Mouse (Mus musculus): Measurements from ENCODE around the gene Mcur1.

Mcur1 gene

DNA sequence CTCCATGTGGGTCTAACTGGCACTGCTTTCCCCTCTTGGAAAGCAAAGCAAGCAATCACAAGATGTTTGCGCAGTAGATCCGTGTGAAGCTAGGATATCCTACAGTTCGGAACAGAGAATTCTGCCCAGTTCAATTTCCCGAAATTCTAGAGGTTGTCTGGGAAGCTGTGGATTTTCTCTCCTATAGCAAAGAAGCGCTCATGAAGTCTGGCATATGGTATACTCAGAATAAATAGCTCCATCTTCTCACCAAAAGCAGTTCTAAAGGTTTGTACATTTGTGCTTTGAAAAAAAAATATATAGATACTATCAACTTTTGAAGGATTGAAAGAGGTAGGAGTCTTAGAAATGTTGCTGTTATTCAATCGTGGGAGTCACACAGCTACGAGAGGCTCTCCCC is 64.3 kb downstream of the Mcur1 start:
- DNase-seq (ENCODE audit: extremely low spot score, low read depth, low spot score) = no peak

DNA sequence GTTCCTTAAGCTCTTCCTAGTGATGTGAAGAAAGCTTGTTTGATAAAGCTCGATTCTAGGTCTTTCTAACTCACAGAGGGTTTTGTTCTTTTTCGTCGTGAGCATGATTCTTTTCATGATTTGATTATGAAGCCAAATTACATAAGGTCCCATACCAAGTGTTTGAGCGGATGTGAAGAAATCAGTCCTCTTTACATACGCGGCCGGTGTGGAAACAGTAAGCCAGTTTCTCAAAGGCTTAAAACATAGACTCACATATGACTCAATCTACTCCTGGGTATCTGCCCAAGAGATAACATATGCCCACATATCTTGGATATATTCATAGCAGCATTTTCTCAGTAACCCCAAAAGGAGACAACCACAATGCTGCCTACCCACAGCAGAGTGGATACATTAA is 66.3 kb downstream of the Mcur1 start:
- DNase-seq (ENCODE audit: extremely low spot score, low read depth, low spot score) = no peak

DNA sequence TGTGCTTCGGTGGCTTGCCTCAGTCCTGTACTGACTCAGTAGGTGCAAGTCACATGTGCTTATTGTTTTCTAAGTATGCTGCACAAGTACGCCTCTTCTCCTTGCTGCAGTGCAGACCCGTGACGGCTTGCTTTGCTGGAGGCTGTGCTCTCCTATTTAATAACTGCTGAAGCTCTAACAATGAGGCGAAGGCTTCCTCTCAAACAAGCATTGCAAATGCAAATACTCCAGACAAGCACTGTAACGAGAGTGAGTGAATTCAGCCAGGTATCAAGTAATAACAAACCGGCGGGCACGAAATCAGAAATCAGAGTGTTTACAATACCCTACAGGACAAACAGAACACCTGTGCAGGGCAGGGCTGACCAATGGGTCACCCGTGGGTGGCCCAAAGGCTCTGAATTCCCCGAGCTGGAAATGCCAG is 66.9 kb downstream of the Mcur1 start:
- no peak for DNase-seq (ENCODE audit: extremely low spot score, low read depth, low spot score)

Data from hindlimb bud, embryonic 11.5 days (tissue).